Mouse (Mus musculus) heart, adult 18-20 months (tissue): Measurements from ENCODE around the gene Il17a. TPM values are rescaled to one million over a fixed set of nuclear protein-coding genes. Genes with fewer than 3 reads are reported as not detected.
"Not testable (repeated sequence)": the region's sequence is repeated elsewhere in the genome, so short reads cannot be mapped to it uniquely, and the experiment has no call there.

ENCODE experiments used
- DNase-seq, 2 experiments: peaks; one replicate each; pipeline ENCODE4 v3.0.0; 2021 to 2022; ENCODE audit warnings: mixed read lengths in 1 of 2
- long read RNA-seq, 2 experiments: library from polyadenylated mRNA; stranded (forward); transcript quantifications; one replicate each; pipeline ENCODE4 v2.0.0; 2021
- total RNA-seq, 2 experiments: library from RNA; stranded (reverse); gene quantifications; 2 replicates each; pipeline ENCODE4 v1.2.3; 2021

The Il17a gene
- not detected for total RNA-seq
- long read RNA-seq, experiment 1, result 0 reads
- long read RNA-seq, experiment 2, result 0 reads

DNA sequence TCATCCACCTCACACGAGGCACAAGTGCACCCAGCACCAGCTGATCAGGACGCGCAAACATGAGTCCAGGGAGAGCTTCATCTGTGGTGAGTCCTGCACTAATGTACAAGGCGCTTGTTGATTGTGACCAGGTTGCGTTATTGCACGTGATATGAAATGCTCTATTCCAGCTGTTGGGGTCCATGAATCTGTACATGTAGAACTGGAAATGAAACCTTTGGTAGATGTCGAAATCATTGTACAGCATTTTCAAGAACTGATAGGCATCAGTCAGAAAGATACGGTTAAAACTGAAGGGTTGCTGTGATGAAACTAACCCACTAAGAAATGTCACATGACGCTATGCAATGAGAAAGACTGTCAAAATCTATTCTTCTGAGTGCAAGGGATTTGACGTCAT lies at the start of gene Il17a:
TSS of gene Il17a (plus strand) at position 3 of the 400 bp plus-strand sequence.
- no peak for DNase-seq

DNA sequence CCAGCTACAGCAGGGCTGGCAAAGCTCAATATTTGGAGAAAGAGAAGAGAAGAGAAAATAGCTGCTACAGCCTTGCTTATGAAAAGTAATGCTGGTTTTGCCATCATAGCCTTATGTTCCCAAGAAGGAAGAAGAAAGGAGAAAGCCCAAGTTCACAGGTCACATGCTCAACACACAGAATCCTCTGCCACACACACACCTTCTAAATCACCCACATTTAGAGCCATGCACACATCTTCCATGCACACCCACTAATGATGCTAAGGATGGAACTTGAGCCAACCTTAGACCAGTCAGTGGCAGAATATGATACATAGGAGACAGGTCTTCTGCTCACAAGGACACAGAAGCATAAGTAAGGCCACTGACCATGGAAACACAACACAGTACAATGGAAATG lies 47.9 kb upstream of the Il17a start:
- DNase-seq, result no peak

DNA sequence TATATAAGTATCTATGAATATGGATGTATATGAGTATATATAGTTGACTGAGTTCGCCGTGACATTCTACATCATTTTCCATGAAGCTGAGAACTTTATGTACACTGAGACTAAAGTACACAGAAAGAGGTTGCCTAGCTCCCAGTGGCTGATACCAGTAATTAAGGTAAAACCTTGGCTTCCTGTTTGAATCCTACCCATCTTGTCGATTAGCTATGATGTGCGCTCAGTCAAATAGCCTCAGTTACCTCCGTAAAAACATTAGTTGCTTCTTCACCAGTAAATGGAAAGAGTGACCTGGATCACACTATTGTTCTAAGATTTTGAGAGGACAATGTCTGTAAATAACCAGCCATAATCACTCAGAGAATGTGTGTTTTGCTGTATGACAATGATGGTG lies 47.3 kb upstream of the Il17a start:
- no peak for DNase-seq

DNA sequence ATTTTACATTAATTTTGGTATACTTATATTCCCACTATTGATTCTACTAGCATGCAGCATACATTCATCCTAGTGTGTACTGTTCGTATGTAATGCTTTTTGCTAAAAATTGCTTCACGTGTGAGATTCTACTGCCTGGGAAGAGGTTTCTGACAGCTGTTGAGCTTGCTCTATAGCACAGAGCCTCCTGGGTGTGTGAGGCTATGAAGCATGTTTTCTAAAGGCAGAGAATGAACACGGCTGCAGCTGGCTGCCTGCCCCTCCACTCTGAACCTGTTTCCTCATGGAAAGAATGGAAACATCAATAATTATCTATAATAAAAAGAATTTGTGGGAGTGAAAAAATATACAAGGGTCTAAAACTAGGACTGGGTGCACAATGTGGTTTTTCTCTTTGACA lies 46.9 kb upstream of the Il17a start:
- no peak for DNase-seq

DNA sequence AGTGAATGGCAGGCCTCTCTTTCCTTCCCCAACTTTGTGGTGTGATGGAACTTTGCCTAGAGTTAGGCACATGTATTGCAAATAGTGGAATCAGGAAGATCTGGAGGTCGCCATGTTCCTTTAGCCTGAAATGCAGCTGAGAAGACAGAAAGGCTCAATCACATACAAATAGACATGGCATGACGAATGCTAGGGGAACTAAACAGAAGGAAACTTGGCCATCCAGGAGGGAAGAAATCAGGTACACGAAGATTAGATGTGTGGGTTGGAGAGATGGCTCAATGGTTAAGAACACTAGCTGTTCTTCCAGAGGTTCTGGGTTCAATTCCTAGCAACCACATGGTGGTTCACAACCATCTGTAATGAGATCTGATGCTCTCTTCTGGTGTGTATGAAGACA lies 46.3 kb upstream of the Il17a start:
- no peak for DNase-seq

DNA sequence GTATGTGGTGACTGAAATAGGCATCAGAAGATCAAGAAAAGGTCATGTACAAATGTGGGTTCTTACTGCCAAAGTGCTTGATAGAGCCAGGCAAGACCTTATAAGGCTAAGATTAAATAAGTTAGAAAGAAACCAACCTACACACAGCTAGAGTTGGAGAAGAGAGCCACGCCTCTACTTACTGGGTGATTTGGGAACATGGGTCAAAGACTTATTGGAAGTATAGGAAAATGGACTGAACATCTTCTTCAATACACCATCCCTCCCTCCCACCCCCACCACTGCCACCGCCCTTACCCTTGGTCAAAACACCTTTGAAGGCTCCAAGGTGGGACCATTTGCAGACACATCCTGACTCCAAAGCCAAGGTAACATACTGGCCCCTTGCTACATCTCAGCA lies 45.3 kb upstream of the Il17a start:
- DNase-seq, result no peak

DNA sequence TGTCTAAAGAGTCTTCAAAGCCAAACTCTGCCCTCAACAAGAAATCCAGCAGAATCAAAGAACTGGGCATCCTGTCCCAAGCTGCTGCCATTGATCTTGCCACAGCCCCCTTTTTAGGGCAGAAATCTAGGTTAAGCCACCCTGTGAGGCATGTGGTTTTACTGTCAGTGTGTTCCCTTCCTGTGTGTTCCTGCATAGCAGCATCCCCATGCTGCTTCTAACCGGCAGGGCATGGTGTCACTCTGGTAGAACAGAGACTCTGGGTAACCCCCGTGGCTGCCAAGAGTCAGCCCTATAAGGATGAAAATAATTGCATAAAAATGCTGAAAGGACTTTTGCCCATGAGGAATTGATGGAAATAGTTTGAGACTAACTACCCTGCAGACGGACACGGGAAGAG lies 44.8 kb upstream of the Il17a start:
- DNase-seq, result no peak

DNA sequence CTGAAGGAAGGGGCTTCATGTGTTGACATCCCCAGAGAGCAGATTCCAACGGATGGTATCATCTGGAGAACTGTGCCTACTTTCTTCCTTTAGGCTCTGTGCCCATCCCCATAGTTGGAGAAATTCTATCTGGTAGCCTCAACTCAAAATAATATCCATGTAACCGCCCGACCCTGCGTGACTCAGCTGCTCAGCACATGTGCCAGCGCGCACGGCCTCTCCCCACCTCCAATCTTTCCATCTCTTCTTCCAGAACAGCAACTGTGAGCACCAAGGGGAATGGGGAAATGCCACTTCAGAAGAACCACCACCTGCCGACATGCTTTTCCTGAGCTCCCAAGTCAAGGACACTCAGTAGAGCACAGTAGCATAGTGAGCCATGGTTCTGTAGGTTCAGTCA lies 39.4 kb upstream of the Il17a start:
- no peak for DNase-seq

DNA sequence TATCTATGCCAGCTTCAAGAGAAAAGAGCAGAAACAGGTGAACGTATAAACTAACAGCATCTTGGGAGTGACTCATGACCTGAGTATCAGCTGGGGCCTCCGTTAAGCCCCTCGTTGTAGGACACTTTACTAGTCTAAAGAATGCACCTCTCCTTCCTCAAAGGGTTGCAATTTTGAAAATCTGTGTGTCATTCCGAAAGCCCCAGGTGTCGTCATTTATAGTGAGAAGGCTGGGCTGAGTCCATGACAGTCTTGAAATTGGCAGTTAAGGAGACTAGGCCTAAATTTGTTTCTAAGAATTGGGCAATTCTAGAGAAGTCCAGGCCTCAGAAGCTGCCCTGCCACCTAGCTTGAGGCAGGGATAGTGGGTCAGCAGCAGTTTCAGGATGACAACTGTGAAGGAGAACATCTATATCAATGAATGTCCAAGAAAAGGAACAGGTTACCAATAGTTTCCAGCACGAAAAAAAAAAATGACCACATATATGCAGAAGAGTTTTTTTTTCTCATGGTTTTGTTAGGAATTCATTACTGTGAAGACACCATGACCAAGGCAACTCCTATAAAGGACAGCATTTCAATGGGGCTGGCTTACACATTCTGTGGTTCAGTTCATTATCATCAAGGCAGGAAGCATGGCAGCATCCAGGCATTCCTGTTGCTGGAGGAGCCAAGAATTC lies 36.9 kb upstream of the Il17a start:
- no peak for DNase-seq

DNA sequence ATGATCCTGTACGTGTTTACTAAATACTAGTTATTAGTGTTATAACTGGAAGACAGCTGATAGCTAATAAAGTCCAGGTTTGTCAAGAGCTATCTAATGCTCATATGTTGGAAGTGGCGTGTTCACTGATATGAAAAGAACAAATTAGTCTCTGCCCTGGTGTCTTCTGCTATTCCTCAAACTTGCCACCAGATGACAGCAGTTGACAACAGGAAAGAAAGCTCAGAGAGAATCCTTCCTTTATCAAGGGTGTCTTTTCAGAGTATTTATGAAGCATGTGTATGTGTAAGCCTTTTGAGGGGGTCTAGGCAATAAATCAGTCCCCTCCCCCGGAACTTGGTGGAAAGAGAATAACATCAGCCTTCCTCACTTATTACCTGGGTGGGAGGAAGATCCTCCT lies 30.7 kb upstream of the Il17a start:
- DNase-seq, result no peak

DNA sequence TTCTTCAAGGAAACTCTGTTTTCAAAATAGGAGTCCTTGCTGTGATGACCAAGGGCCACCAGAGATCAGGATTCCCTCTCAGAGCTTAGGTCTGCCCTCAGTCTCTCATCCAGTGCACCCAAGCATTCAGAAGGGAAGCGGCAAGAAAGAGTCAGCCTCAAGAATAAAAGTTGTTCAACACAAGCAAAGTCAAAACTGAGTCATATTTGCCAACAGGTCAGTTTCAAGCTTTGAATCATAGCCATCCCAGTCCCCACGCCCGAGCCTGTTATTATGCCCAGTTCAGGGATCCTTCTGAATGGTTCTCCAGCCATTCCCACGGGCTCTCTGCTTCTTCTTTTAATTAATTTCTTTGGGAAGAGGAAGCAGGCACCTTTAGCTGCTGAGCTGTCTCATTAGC lies 5.9 kb downstream of the Il17a start:
- DNase-seq, result no peak

DNA sequence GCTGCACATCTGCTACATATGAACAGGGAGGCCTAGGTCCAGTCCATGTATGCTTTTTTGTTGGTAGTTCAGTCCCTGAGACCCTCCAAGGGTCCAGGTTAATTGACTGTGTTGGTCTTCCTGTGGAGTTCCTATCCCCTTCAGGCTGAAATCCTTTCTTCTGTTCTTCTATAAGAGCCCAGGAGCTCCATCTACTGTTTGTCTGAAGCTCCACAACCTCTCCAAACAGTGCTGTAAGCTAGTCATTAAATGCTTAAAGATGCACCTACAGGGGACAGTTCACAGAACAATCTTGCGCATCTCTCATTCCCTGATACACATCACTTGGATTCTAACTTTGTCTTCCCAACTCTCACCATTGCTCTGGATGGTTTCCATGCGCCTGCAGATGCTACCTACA lies 7.8 kb downstream of the Il17a start:
- no peak for DNase-seq

DNA sequence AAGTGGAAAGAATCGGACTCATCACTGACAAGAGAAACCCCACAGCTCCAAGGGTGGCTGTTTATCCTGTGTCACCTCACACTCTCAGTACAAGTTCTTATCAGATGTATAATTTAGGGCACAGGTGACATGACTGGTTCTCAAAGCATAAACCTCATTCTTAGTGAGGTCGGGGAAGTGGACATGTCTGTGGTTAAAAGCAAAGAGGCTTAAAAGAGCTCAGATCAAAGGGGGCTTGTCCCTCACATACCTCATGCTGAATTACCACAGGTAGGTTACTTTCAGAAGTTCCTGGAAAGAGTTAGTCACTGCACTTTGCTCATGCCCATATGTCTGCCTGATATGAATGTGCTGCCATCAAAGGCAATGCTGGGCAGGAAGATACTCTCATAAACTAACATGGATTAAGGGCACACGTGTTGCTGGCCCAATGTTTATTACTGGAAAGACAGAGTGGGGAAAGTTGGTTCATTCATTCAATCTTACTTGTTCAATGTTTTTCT lies 9.8 kb downstream of the Il17a start:
- DNase-seq, result no peak

DNA sequence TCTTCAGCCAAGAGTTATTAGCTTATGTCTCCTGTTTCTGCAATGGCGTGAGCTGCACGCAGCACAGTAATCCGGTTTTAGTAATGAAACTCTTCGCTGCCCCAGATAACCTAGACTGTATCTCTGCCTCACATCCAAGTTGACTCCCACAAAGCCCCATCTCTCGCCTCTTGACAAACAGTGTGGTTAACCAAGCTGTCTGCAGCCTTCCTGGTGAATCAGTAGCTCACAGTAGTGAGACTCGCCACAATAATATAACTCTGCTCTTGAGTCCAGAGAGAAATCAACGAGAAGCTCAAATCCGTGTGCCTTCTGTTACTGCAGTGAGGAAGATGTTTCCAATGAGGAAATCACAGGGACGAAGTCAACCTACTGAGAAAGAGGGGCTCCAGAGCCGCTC lies 23.7 kb downstream of the Il17a start:
- no peak for DNase-seq

DNA sequence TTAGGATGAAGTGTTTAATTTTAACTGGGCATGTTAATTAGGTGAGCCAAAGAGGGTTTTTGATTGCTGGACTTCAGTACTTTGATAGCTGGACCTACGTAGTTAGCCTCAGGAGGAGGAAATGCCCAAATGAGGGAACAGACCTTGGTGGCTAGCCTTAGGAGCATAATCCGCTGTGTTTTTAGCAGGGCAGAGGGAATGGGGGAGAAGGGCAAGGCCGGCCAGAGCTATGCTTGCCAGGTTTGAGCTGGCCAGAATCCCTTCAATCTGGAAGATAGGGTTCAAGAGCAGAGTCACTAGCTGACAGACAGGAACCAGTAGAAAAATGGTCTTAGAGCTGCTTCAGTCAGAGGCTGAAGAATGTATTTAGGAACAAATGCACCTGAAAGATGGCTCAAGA lies 26.9 kb downstream of the Il17a start:
- no peak for DNase-seq

DNA sequence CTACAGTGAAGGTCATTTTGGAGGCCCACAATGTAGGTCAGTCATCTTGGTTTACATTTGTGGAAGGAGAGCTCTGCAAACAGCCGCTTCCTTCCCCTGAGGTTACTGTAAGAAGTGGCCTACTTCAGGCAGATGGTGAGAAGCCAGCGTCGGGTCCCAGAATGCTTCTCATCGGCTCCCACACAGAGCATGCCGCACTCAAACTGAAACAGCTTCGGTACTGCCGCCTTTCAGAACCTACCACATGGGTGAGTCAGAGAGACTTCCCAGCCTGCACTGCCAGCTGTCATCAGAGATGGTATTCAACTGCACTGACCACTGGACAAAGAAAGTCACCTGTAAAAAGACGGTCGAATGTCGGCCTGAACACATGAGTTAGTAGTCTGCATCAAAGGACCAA lies 29.1 kb downstream of the Il17a start:
- no peak for DNase-seq

DNA sequence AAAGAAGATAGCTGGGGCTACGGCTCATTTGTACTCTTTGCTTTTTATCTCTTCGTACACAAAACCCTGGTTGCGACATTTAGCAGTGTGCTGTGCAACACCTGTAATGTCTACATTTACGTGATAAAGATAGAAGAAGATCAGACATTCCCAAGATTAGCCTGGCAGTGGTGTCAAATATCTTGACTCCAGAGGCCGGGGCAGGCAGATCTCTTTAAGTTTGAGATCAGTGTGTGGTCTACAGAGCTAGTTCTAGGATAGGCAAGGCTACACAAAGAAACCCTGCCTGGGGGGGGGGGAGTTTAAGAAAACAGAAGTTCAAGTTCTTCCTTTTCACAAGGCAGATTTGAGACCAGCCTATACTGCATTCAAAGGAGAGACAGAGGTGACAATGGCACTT lies 29.6 kb downstream of the Il17a start:
- DNase-seq, result no peak

DNA sequence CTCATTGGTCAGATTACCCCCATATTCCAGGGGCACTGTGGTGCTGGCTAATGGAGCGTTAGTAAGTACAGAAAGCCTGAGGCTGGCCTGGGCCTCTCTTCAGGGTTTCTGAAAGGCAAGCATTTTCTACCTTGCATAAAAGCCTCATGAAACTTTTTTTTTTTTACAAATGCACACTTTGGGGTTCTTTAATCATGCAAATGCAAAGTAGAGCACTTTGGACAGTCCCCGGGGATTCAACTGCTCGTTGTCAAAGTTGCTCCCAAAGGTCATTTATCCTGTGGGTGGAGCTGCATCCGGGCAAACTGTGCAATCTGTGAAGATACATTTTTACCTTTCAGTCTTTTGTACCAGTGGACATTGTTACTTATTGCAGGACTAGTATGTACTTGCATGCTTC lies 30.7 kb downstream of the Il17a start:
- no peak for DNase-seq

DNA sequence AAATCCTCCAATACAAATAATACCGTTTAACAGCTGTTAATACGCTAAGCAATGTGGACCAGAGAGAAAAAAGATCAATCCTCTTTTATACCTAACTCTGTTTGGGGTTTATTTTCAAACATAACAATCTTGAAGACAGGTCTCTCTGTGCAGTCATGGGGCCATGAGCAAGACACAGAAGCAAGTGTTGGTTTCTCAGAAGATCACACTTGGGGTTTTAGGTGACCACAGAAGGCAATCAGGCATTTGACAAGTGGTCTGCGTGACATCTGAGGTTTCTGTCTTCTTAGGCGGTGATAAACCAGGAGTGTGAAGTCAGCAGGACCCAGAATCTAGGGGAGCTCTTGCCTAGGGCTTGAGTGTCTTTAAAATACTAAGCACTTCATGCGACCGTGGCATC lies 35.8 kb downstream of the Il17a start:
- no peak for DNase-seq

DNA sequence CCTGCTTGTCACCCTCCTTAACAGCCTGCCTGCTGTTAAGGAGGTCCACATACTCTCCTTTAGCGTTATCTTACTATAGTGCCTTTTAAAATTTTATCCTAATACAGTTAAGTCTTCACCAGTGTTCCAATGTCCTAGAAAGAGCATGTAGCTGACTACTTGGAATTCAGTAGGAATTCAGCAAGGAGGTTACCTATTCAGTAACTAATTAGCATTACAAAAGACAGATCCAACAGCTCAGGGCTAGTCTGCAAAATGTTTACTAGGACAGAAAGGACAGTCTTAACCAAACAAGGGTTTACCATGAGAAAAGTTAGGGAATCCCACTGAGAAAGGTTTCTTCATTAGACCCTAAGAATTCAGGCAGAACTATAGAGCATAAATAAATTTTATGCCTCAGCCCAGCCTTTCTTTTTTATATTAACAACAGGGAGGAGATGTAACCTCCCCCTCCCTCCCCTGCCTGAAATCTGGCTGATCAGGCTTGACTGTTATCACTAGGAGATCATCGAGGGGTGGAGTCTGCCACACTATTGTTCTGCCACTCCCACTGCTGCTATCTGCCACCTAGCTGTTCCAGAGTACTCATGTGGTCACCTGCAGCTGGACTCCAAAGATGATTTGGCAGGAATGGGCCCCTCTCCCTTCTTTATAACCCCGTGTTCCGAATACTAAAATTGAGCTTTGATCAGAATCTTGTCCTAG lies 43.5 kb downstream of the Il17a start:
- DNase-seq, result not testable (repeated sequence)

DNA sequence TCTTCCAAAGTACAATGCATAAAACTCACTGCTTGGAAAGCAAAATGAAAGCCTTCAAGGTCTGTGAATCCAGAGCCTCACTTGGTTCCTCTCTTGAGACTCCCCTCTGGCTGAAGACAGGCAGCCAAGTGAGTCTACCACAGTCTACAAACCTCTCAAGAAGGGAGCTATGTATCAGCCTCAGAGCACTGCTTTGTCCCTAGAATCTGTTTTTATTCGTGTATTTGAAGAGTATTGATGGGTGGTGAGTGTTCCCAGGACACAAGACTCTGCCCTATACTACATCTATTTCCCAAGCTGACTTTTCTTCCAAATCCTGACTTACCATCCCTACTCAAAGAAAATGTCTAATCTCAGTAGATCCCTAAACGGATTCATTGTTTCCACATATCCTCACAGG lies 47.7 kb downstream of the Il17a start:
- DNase-seq, result no peak
